Mouse (Mus musculus) E14TG2a.4 (cell line): ENCODE measurements around the gene Cep250.

Source experiments
- CTCF ChIP-seq: conservative IDR thresholded peaks from 2 replicates; pipeline ENCODE4 v1.5.1; 2014; ENCODE audit warnings: low read length
- POU5F1 ChIP-seq: IDR thresholded peaks from 2 replicates; pipeline ENCODE4 v1.6.1; 2014; ENCODE audit warnings: low read length, borderline replicate concordance

DNA sequence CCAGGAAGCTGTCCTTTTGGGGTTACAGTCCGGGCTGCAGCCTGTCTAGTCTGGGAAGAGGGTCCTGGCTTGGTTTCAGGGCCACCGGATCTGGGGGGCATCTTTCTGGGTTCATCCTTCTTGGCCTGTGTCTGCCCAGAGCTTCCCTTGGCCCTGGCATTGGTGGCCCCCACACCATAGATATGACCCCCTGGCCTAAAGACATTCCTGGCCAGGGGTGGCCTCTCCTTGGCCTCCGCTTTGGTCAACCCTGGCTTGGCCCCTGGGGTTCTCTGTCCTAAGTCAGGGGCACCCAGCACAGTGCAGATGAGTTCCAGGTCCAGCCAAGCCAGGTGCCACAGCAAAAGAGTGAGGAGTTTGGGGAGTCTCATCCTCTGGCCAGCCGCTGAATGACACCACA, 11.6 kb upstream of the Cep250 start:
- TF ChIP-seq CTCF, result no peak
- TF ChIP-seq POU5F1, result no peak
